Comparison of ENCODE assay signal across 20 mouse cellular contexts in genomic region chr4:114612032-114612431, GRCm38 (mm10).
DNase-seq lines count a peak whose midpoint lies in the region; ATAC-seq and TF ChIP-seq lines count a peak whose summit lies in the region.
"Had no signal": no experiment of that assay in that cellular context is flagged by ENCODE, and none has a peak within 500 bp of the region (broad histone marks: within the 10 kb centered on the region; RNA-seq: fewer than 3 reads in every experiment).

No protein-coding gene starts in this region.

- H3K9me3 ChIP-seq in heart, embryonic 15.5 days (replicated peaks): no peaks in the 10 kb centered on the region
- H3K9me3 ChIP-seq: forebrain, embryonic 10.5 days had no signal

- DNase-seq in cerebellum, postnatal 14 days: peak; percentile 75 to 79
- no peak for DNase-seq in cerebellum, postnatal 25 days
- no peak for DNase-seq in heart, postnatal 36 days
- DNase-seq in left cerebral cortex, postnatal 4 days: peak; percentile 75
- DNase-seq in left cerebral cortex, adult 18-20 months (ENCODE audit: low spot score in 2 of 2): no peak
- peak; percentile 29 for DNase-seq in brain, embryonic 14.5 days (ENCODE audit: low read depth)
- DNase-seq in frontal cortex, adult 2 months (ENCODE audit: extremely low spot score in 1 of 2, low spot score in 1 of 2): no peak
- DNase-seq: cerebellum, adult 11-12 months; heart, postnatal 4 days; kidney, adult 8-10 months; lung, embryonic 14.5 days; lung, postnatal 4 days; thymus, adult 18-20 months; thymus, postnatal 36 days had no signal

- H3K27me3 ChIP-seq in heart, embryonic 15.5 days: peaks cover 13% of the 10 kb centered on the region

- ATAC-seq in heart, embryonic 15.5 days (replicated peaks; ENCODE audit: insufficient number of reproducible peaks, insufficient read depth, low FRiP score, low read depth): no peak
- ATAC-seq: CD4-positive, CD25-positive, alpha-beta regulatory T cell, adult 4 months; inflammation-experienced regulatory T-cells, adult 6 months had no signal

- H3K9ac ChIP-seq in heart, embryonic 15.5 days: no peak overlapping the region
- H3K9ac ChIP-seq: liver, embryonic 14.5 days; lung, embryonic 14.5 days had no signal

- TF ChIP-seq CTCF in brain, embryonic 14.5 days (IDR thresholded peaks at IDR 0.05; ENCODE audit: borderline replicate concordance, extremely low read depth, insufficient read depth, insufficient read length): no peak

- TF ChIP-seq POLR2A in brain, embryonic 14.5 days (IDR thresholded peaks at IDR 0.05; ENCODE audit: borderline replicate concordance, extremely low read depth, insufficient read depth, insufficient read length, poor library complexity, severe bottlenecking): no peak

- no peak overlapping the region for H3K4me3 ChIP-seq in heart, embryonic 15.5 days
- H3K4me3 ChIP-seq: forebrain, embryonic 10.5 days; layer of hippocampus, adult 2 months had no signal

- WGBS in heart, embryonic 15.5 days: 70% methylated on average over 5 of the region's 5 CpGs

- H3K4me1 ChIP-seq in heart, embryonic 15.5 days (replicated peaks): peaks cover 27% of the 10 kb centered on the region
- H3K4me1 ChIP-seq: forebrain, embryonic 10.5 days had no signal

- H3K4me2 ChIP-seq in heart, embryonic 15.5 days: no peak overlapping the region
- H3K4me2 ChIP-seq: lung, embryonic 14.5 days had no signal

- no peaks in the 10 kb centered on the region for H3K36me3 ChIP-seq in heart, embryonic 15.5 days
- H3K36me3 ChIP-seq: forebrain, embryonic 10.5 days had no signal

- intact Hi-C loops in heart, postnatal 36 days (cut with DNase I): loop anchor here (5.0 kb wide), 1 partner anchor 65 kb away; no protein-coding TSS in a partner anchor
- intact Hi-C loops in left cerebral cortex, postnatal 4 days (cut with DNase I): no loop called here

- H3K27ac ChIP-seq in heart, embryonic 15.5 days: 0 out of 2 replicates have a peak overlapping the region, but pooled peaks have one; percentile 3
- H3K27ac ChIP-seq: forebrain, embryonic 10.5 days; layer of hippocampus, adult 2 months; liver, embryonic 14.5 days had no signal

Comparison
In these comparisons a context has a peak if more than half of its experiments do, and no peak if none do; other contexts are left out.
1. DNase-seq: peak in cerebellum, postnatal 14 days (2 of 2), left cerebral cortex, postnatal 4 days (single experiment) and brain, embryonic 14.5 days (single experiment); none in cerebellum, postnatal 25 days (0 of 2), heart, postnatal 36 days (0 of 2), left cerebral cortex, adult 18-20 months (0 of 2) and frontal cortex, adult 2 months (0 of 2).